ENCODE assay signal across 7 mouse cellular contexts in the genomic region with DNA sequence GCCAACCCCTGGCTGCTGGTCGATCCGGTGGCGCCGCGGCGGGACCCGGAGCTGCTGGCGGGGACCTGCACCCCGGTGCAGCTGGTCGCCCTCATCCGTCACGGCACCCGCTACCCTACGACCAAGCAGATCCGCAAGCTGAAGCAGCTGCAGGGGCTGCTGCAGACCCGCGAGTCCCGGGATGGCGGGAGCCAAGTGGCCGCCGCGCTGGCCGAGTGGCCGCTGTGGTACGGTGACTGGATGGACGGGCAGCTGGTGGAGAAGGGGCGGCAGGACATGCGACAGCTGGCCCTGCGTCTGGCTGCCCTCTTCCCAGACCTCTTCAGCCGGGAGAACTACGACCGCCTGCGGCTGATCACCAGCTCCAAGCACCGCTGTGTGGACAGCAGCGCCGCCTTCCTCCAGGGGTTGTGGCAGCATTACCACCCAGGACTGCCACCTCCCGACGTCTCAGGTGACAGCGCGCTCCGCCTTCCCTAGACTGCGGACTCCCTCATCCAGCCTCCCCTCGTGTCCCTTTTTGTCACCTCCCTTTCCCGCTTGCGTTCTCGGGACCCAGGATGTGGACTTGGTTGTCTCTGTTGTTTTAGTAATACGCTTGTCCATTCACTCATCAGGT. TPM values are rescaled to one million over a fixed set of nuclear protein-coding genes. Genes with fewer than 3 reads are reported as not detected.
DNase-seq lines count a peak whose midpoint lies in the region; ATAC-seq lines count a peak whose summit lies in the region.
"Not testable (repeated sequence)": the region's sequence is repeated elsewhere in the genome, so short reads cannot be mapped to it uniquely, and the experiment has no call there.

No protein-coding gene starts in this region.

- peak; percentile 83 for DNase-seq in adrenal gland, adult 2 months
- peak; percentile 65 for DNase-seq in embryonic facial prominence, embryonic 11.5 days (ENCODE audit: low spot score)
- DNase-seq in heart, adult 18-20 months, result peak; percentile 75 to 76
- peak; percentile 83 for DNase-seq in kidney, adult 18-20 months
- peak; percentile 72 for DNase-seq in spleen, adult 12 weeks (ENCODE audit: low spot score)

- H3K4me1 ChIP-seq in embryonic facial prominence, embryonic 11.5 days (ENCODE audit: control insufficient read depth, insufficient read depth, low read length), result not testable (repeated sequence)
- H3K4me1 ChIP-seq in limb, embryonic 12.5 days (replicated peaks), result peaks cover 24% of the 10 kb centered on the region
- H3K4me1 ChIP-seq in midbrain, embryonic 13.5 days (replicated peaks), result peaks cover 30% of the 10 kb centered on the region

- not testable (repeated sequence) for H3K9me3 ChIP-seq in embryonic facial prominence, embryonic 11.5 days (replicated peaks; ENCODE audit: control insufficient read depth, low read length); limb, embryonic 12.5 days; midbrain, embryonic 13.5 days

- peak overlapping the region; percentile 67 for H3K27ac ChIP-seq in embryonic facial prominence, embryonic 11.5 days (replicated peaks; ENCODE audit: low read depth, low read length)
- H3K27ac ChIP-seq in limb, embryonic 12.5 days, result peak overlapping the region; percentile 93
- peak overlapping the region; percentile 91 for H3K27ac ChIP-seq in midbrain, embryonic 13.5 days

- H3K27me3 ChIP-seq in embryonic facial prominence, embryonic 11.5 days (ENCODE audit: control insufficient read depth, insufficient read depth, low read length); limb, embryonic 12.5 days; midbrain, embryonic 13.5 days: not testable (repeated sequence)

- H3K4me3 ChIP-seq in embryonic facial prominence, embryonic 11.5 days (ENCODE audit: low read depth, low read length), result peak overlapping the region; percentile 70
- peak overlapping the region; percentile 73 for H3K4me3 ChIP-seq in limb, embryonic 12.5 days (replicated peaks)
- peak overlapping the region; percentile 74 for H3K4me3 ChIP-seq in midbrain, embryonic 13.5 days (replicated peaks)

- peak; percentile 81 for ATAC-seq in embryonic facial prominence, embryonic 11.5 days (replicated peaks; ENCODE audit: insufficient number of reproducible peaks, low FRiP score, low TSS enrichment, low read depth)
- ATAC-seq in limb, embryonic 12.5 days (ENCODE audit: insufficient number of reproducible peaks, insufficient read depth, low FRiP score, low TSS enrichment, low read depth), result peak; percentile 92
- peak; percentile 91 for ATAC-seq in midbrain, embryonic 13.5 days

- H3K4me2 ChIP-seq in embryonic facial prominence, embryonic 11.5 days (ENCODE audit: low read depth, low read length), result peak overlapping the region; percentile 74
- H3K4me2 ChIP-seq in limb, embryonic 12.5 days, result peak overlapping the region; percentile 77
- H3K4me2 ChIP-seq in midbrain, embryonic 13.5 days (replicated peaks), result peak overlapping the region; percentile 73

- H3K36me3 ChIP-seq in embryonic facial prominence, embryonic 11.5 days (replicated peaks; ENCODE audit: control insufficient read depth, insufficient read depth, low read depth, low read length); limb, embryonic 12.5 days; midbrain, embryonic 13.5 days: not testable (repeated sequence)

- WGBS in embryonic facial prominence, embryonic 11.5 days, result 1% methylated on average over 45 of the region's 47 CpGs
- WGBS in limb, embryonic 12.5 days, result under 1% methylated on average over 47 of the region's 47 CpGs
- under 1% methylated on average over 47 of the region's 47 CpGs for WGBS in midbrain, embryonic 13.5 days

- peak overlapping the region; percentile 82 for H3K9ac ChIP-seq in embryonic facial prominence, embryonic 11.5 days (replicated peaks; ENCODE audit: low read length)
- H3K9ac ChIP-seq in limb, embryonic 12.5 days (replicated peaks), result peak overlapping the region; percentile 81
- H3K9ac ChIP-seq in midbrain, embryonic 13.5 days (replicated peaks), result peak overlapping the region; percentile 81

RNA-seq across cellular contexts. Expression of a gene that starts 0.6 kb away (rescaled TPM):
- total RNA-seq in adrenal gland, adult 2 months (2021), result 10 to 100 TPM; 36.6 to 39.7 TPM
- polyA plus RNA-seq in adrenal gland, adult 2 months (2012; rRNA removed), result 198 and 228 TPM in 2 replicates
- 73.1 and 77.6 TPM in 2 replicates for polyA plus RNA-seq in embryonic facial prominence, embryonic 11.5 days (2014; fragmentation: Nextera tagmentation; extraction: Ambion mirVana)
- total RNA-seq in heart, adult 18-20 months (2021), result 10 to 100 TPM; 14.4 to 14.7 TPM
- 89.1 and 92.6 TPM in 2 replicates for polyA plus RNA-seq in limb, embryonic 12.5 days (2016; fragmentation: Nextera tagmentation; extraction: Ambion mirVana)
- 54.4 and 54.9 TPM in 2 replicates for polyA plus RNA-seq in midbrain, embryonic 13.5 days (2015; fragmentation: Nextera tagmentation; extraction: Ambion mirVana)

RNA-seq across cellular contexts. Expression of a gene that starts 19.8 kb away (rescaled TPM):
- 10 to 100 TPM; 23.2 to 51.6 TPM for total RNA-seq in adrenal gland, adult 2 months (2021)
- 0.38 and 0.55 TPM in 2 replicates for polyA plus RNA-seq in adrenal gland, adult 2 months (2012; rRNA removed)
- 108 and 117 TPM in 2 replicates for polyA plus RNA-seq in embryonic facial prominence, embryonic 11.5 days (2014; fragmentation: Nextera tagmentation; extraction: Ambion mirVana)
- 10 to 100 TPM; 28.5 to 47.2 TPM for total RNA-seq in heart, adult 18-20 months (2021)
- 85.9 and 94.0 TPM in 2 replicates for polyA plus RNA-seq in limb, embryonic 12.5 days (2016; fragmentation: Nextera tagmentation; extraction: Ambion mirVana)
- polyA plus RNA-seq in midbrain, embryonic 13.5 days (2015; fragmentation: Nextera tagmentation; extraction: Ambion mirVana), result 70.7 and 97.8 TPM in 2 replicates

Comparison
In these comparisons a context has a peak if more than half of its experiments do, and no peak if none do; other contexts are left out.
1. Peak in every context shown above with its lines: DNase-seq, ATAC-seq, H3K4me3 ChIP-seq and H3K27ac ChIP-seq.
2. RNA of a gene that starts 19.8 kb away (polyA plus RNA-seq): 108 to 117 TPM in embryonic facial prominence, embryonic 11.5 days, 85.9 to 94.0 TPM in limb, embryonic 12.5 days and 70.7 to 97.8 TPM in midbrain, embryonic 13.5 days; 0.38 to 0.55 TPM in adrenal gland, adult 2 months; every median in the first group is over 10 times any median in the second.